8 mouse cellular contexts compared by ENCODE assay signal in genomic region chr3:116968540-116968997, GRCm38 (mm10). TPM values are rescaled to one million over a fixed set of nuclear protein-coding genes. Genes with fewer than 3 reads are reported as not detected.
DNase-seq lines count a peak whose midpoint lies in the region; ATAC-seq and TF ChIP-seq lines count a peak whose summit lies in the region.

Gene Palmd (minus strand): TSS chr3:116968987.

- H3K27me3 ChIP-seq in embryonic facial prominence, embryonic 11.5 days (ENCODE audit: control insufficient read depth, insufficient read depth, low read length): no peaks in the 10 kb centered on the region
- H3K27me3 ChIP-seq in intestine, postnatal 0 days (replicated peaks; ENCODE audit: control insufficient read depth, insufficient read depth, low read length): no peaks in the 10 kb centered on the region
- H3K27me3 ChIP-seq in limb, embryonic 10.5 days (ENCODE audit: low read depth, poor library complexity, severe bottlenecking): no peaks in the 10 kb centered on the region
- no peaks in the 10 kb centered on the region for H3K27me3 ChIP-seq in midbrain, embryonic 11.5 days (ENCODE audit: control insufficient read depth, insufficient read depth, low read length)
- no peaks in the 10 kb centered on the region for H3K27me3 ChIP-seq in stomach, embryonic 15.5 days (replicated peaks)

- TF ChIP-seq CTCF in intestine, postnatal 0 days (IDR thresholded peaks at IDR 0.05; ENCODE audit: low read depth): no peak

- 4% methylated on average over 17 of the region's 17 CpGs for WGBS in embryonic facial prominence, embryonic 11.5 days
- WGBS in intestine, postnatal 0 days: 4% methylated on average over 17 of the region's 17 CpGs
- WGBS in limb, embryonic 10.5 days: 12% methylated on average over 17 of the region's 17 CpGs
- 19% methylated on average over 17 of the region's 17 CpGs for WGBS in midbrain, embryonic 11.5 days
- 3% methylated on average over 17 of the region's 17 CpGs for WGBS in stomach, embryonic 15.5 days

- peak within 1 kb of the TSS; percentile 29 for H3K9ac ChIP-seq in embryonic facial prominence, embryonic 11.5 days (replicated peaks; ENCODE audit: low read length)
- peak within 1 kb of the TSS; percentile 31 for H3K9ac ChIP-seq in intestine, postnatal 0 days (ENCODE audit: low read depth, low read length)
- H3K9ac ChIP-seq in midbrain, embryonic 11.5 days (ENCODE audit: low read length): peak within 1 kb of the TSS; percentile 44
- H3K9ac ChIP-seq in stomach, embryonic 15.5 days: no peak within 1 kb of the TSS

- ATAC-seq in embryonic facial prominence, embryonic 11.5 days (replicated peaks; ENCODE audit: insufficient number of reproducible peaks, low FRiP score, low TSS enrichment, low read depth): peak; percentile 88
- no peak; the same call in 1 of the 2 replicates for ATAC-seq in intestine, postnatal 0 days
- peak; percentile 81 for ATAC-seq in midbrain, embryonic 11.5 days (ENCODE audit: low FRiP score)
- ATAC-seq in stomach, embryonic 15.5 days (ENCODE audit: insufficient read depth, low FRiP score, low read depth): 0 out of 2 replicates have a peak, but pooled peaks have one; percentile 57

- peak; percentile 65 for DNase-seq in adrenal gland, postnatal 25 days
- peak; percentile 66 for DNase-seq in embryonic facial prominence, embryonic 11.5 days (ENCODE audit: low spot score)
- peak; percentile 97 for DNase-seq in heart, adult 11 months
- DNase-seq in limb, embryonic 10.5 days (ENCODE audit: low spot score): peak; percentile 57
- DNase-seq in midbrain, embryonic 11.5 days (ENCODE audit: low spot score, missing footprints): peak; percentile 91
- no peak for DNase-seq in thymus, adult 18-20 months

- no peak within 1 kb of the TSS for H3K27ac ChIP-seq in embryonic facial prominence, embryonic 11.5 days (replicated peaks; ENCODE audit: low read depth, low read length)
- H3K27ac ChIP-seq in intestine, postnatal 0 days (ENCODE audit: low read depth, low read length): no peak within 1 kb of the TSS
- peak within 1 kb of the TSS; percentile 68; the same call in 1 of the 2 replicates for H3K27ac ChIP-seq in limb, embryonic 10.5 days
- H3K27ac ChIP-seq in midbrain, embryonic 11.5 days (ENCODE audit: low read depth, low read length): no peak within 1 kb of the TSS; the same call in 1 of the 2 replicates
- H3K27ac ChIP-seq in stomach, embryonic 15.5 days: peak within 1 kb of the TSS; percentile 36; the same call in 1 of the 2 replicates

- no peaks in the 10 kb centered on the region for H3K9me3 ChIP-seq in embryonic facial prominence, embryonic 11.5 days (replicated peaks; ENCODE audit: control insufficient read depth, low read length)
- no peaks in the 10 kb centered on the region for H3K9me3 ChIP-seq in intestine, postnatal 0 days (ENCODE audit: control insufficient read depth)
- H3K9me3 ChIP-seq in limb, embryonic 10.5 days (replicated peaks): no peaks in the 10 kb centered on the region
- no peaks in the 10 kb centered on the region for H3K9me3 ChIP-seq in midbrain, embryonic 11.5 days (ENCODE audit: control insufficient read depth, low read length)
- H3K9me3 ChIP-seq in stomach, embryonic 15.5 days: no peaks in the 10 kb centered on the region

- H3K4me3 ChIP-seq in embryonic facial prominence, embryonic 11.5 days (ENCODE audit: low read depth, low read length): peak within 1 kb of the TSS; percentile 22
- H3K4me3 ChIP-seq in intestine, postnatal 0 days (ENCODE audit: low read depth, low read length): peak within 1 kb of the TSS; percentile 37
- H3K4me3 ChIP-seq in limb, embryonic 10.5 days: peak within 1 kb of the TSS; percentile 49
- peak within 1 kb of the TSS; percentile 25 for H3K4me3 ChIP-seq in midbrain, embryonic 11.5 days (ENCODE audit: low read depth, low read length)
- H3K4me3 ChIP-seq in stomach, embryonic 15.5 days (replicated peaks): peak within 1 kb of the TSS; percentile 41

- no peaks in the 10 kb centered on the region for H3K36me3 ChIP-seq in embryonic facial prominence, embryonic 11.5 days (replicated peaks; ENCODE audit: control insufficient read depth, insufficient read depth, low read depth, low read length)
- no peaks in the 10 kb centered on the region for H3K36me3 ChIP-seq in intestine, postnatal 0 days (ENCODE audit: control insufficient read depth, insufficient read depth)
- no peaks in the 10 kb centered on the region for H3K36me3 ChIP-seq in limb, embryonic 10.5 days
- no peaks in the 10 kb centered on the region for H3K36me3 ChIP-seq in midbrain, embryonic 11.5 days (ENCODE audit: control insufficient read depth, insufficient read depth, low read length)
- H3K36me3 ChIP-seq in stomach, embryonic 15.5 days: no peaks in the 10 kb centered on the region

- no peaks in the 10 kb centered on the region for H3K4me1 ChIP-seq in embryonic facial prominence, embryonic 11.5 days (ENCODE audit: control insufficient read depth, insufficient read depth, low read length)
- no peaks in the 10 kb centered on the region for H3K4me1 ChIP-seq in intestine, postnatal 0 days (replicated peaks; ENCODE audit: control insufficient read depth, insufficient read depth, low read length)
- peaks cover 8% of the 10 kb centered on the region for H3K4me1 ChIP-seq in limb, embryonic 10.5 days
- peaks cover 4% of the 10 kb centered on the region; the same call in 1 of the 2 replicates for H3K4me1 ChIP-seq in midbrain, embryonic 11.5 days (ENCODE audit: control insufficient read depth, insufficient read depth, low read length)
- H3K4me1 ChIP-seq in stomach, embryonic 15.5 days: no peaks in the 10 kb centered on the region

- peak within 1 kb of the TSS; percentile 52 for H3K4me2 ChIP-seq in embryonic facial prominence, embryonic 11.5 days (ENCODE audit: low read depth, low read length)
- H3K4me2 ChIP-seq in intestine, postnatal 0 days (replicated peaks; ENCODE audit: low read depth): peak within 1 kb of the TSS; percentile 59
- H3K4me2 ChIP-seq in midbrain, embryonic 11.5 days: peak within 1 kb of the TSS; percentile 41
- peak within 1 kb of the TSS; percentile 67 for H3K4me2 ChIP-seq in stomach, embryonic 15.5 days

RNA-seq across cellular contexts. Expression of gene Palmd, which starts in this region (rescaled TPM):
- total RNA-seq in adrenal gland, postnatal 25 days (2021): 56.5 and 66.8 TPM in 2 replicates
- polyA plus RNA-seq in embryonic facial prominence, embryonic 11.5 days (2014; fragmentation: Nextera tagmentation; extraction: Ambion mirVana): 3.9 TPM in 2 replicates
- 2.1 and 2.5 TPM in 2 replicates for polyA plus RNA-seq in intestine, postnatal 0 days (2015; fragmentation: Nextera tagmentation; extraction: Ambion mirVana)
- 0.43 and 1.5 TPM in 2 replicates for polyA plus RNA-seq in limb, embryonic 10.5 days (2016; fragmentation: Nextera tagmentation; extraction: Ambion mirVana)
- polyA plus RNA-seq in midbrain, embryonic 11.5 days (2014; fragmentation: Nextera tagmentation; extraction: Ambion mirVana): 5.1 and 5.3 TPM in 2 replicates
- 5.9 and 6.6 TPM in 2 replicates for polyA plus RNA-seq in stomach, embryonic 15.5 days (2015; fragmentation: Nextera tagmentation; extraction: Ambion mirVana)

Comparison
In these comparisons a context has a peak if more than half of its experiments do, and no peak if none do; other contexts are left out.
1. DNase-seq: peak in adrenal gland, postnatal 25 days (single experiment), embryonic facial prominence, embryonic 11.5 days (single experiment), heart, adult 11 months (single experiment), limb, embryonic 10.5 days (single experiment) and midbrain, embryonic 11.5 days (single experiment); none in thymus, adult 18-20 months (0 of 2).
2. H3K27ac ChIP-seq: peak in limb, embryonic 10.5 days (single experiment) and stomach, embryonic 15.5 days (single experiment); none in embryonic facial prominence, embryonic 11.5 days (single experiment), intestine, postnatal 0 days (single experiment) and midbrain, embryonic 11.5 days (single experiment).
3. Peak in every context shown above with its lines, with median percentiles within 50 percentile points of each other: H3K4me2 ChIP-seq and H3K4me3 ChIP-seq.